Mouse (Mus musculus) heart, embryonic 14.5 days (tissue): ENCODE results near the gene Pla2g6. TPM values are rescaled to one million over a fixed set of nuclear protein-coding genes. Genes with fewer than 3 reads are reported as not detected.

Source experiments
- ATAC-seq: fragments of 200-750 bp; cut with Nextera tagmentation; 2 replicates; pipeline ENCODE4 v1.8.0; 2017; ENCODE audit warnings: low read depth, moderate TSS enrichment; ENCODE audit not compliant: insufficient number of reproducible peaks, insufficient read depth, low FRiP score
- H3K27ac ChIP-seq, 2 experiments: fragments of 200-500 bp in 1 of 2; fragments of 300-500 bp in 1 of 2; sonication (generic) in 1 of 2; replicated peaks in 1 of 2; 2 replicates each; pipeline ENCODE4 v1.5.1; 2012 to 2014; ENCODE audit warnings: low read depth in 2 of 2, low read length in 2 of 2, control low read depth in 1 of 2, mild to moderate bottlenecking in 1 of 2, mixed read lengths in 1 of 2; ENCODE audit not compliant: control insufficient read depth in 1 of 2, insufficient read depth in 1 of 2
- H3K27me3 ChIP-seq: fragments of 300-500 bp; sonication (generic); 2 replicates; pipeline ENCODE4 v1.6.1; 2014; ENCODE audit warnings: mild to moderate bottlenecking, low read length, control low read depth; ENCODE audit not compliant: control insufficient read depth, insufficient read depth
- H3K36me3 ChIP-seq: fragments of 300-500 bp; sonication (generic); 2 replicates; pipeline ENCODE4 v1.6.1; 2014; ENCODE audit warnings: mild to moderate bottlenecking, control low read depth, low read length, mixed read lengths; ENCODE audit not compliant: control insufficient read depth, insufficient read depth
- H3K4me1 ChIP-seq, 2 experiments: fragments of 200-500 bp in 1 of 2; fragments of 300-500 bp in 1 of 2; sonication (generic) in 1 of 2; 2 replicates each; pipeline ENCODE4 v1.6.1; 2012 to 2014; ENCODE audit warnings: low read length in 2 of 2, control low read depth in 1 of 2, mixed read lengths in 1 of 2; ENCODE audit not compliant: control insufficient read depth in 2 of 2, insufficient read depth in 2 of 2
- H3K4me2 ChIP-seq: fragments of 300-500 bp; sonication (generic); 2 replicates; pipeline ENCODE4 v1.6.1; 2014; ENCODE audit warnings: mild to moderate bottlenecking, low read length
- H3K4me3 ChIP-seq, 2 experiments: fragments of 200-500 bp in 1 of 2; fragments of 300-500 bp in 1 of 2; sonication (generic) in 1 of 2; 2 replicates each; pipeline ENCODE4 v1.5.1; 2012 to 2014; ENCODE audit warnings: low read length in 2 of 2, mild to moderate bottlenecking in 2 of 2, control low read depth in 1 of 2, low read depth in 1 of 2, moderate library complexity in 1 of 2; ENCODE audit not compliant: control insufficient read depth in 1 of 2, insufficient read depth in 1 of 2
- H3K9ac ChIP-seq: fragments of 300-500 bp; sonication (generic); 2 replicates; pipeline ENCODE4 v1.6.1; 2014; ENCODE audit warnings: mild to moderate bottlenecking, low read length
- H3K9me3 ChIP-seq: fragments of 300-500 bp; sonication (generic); 2 replicates; pipeline ENCODE4 v1.6.1; 2016; ENCODE audit warnings: low read length, control low read depth; ENCODE audit not compliant: control insufficient read depth
- WGBS: fragments of 180-500 bp; shearing (Covaris S2); extraction: QIAGEN DNeasy Blood & Tissue Kit; methylation state at CpG from one replicate; pipeline ENCODE4 v1.1.7; 2014; 5-methylcytosine and 5-hydroxymethylcytosine counted together
- polyA plus RNA-seq: library from polyadenylated mRNA; unstranded; fragments of >200 nt; fragmentation: Nextera tagmentation; extraction: Ambion mirVana; gene quantifications from 2 replicates; pipeline ENCODE4 v1.2.1, GENCODE M21; 2014

Pla2g6 gene
- polyA plus RNA-seq, 1 experiment from 2014 or later = 11.7 TPM

DNA sequence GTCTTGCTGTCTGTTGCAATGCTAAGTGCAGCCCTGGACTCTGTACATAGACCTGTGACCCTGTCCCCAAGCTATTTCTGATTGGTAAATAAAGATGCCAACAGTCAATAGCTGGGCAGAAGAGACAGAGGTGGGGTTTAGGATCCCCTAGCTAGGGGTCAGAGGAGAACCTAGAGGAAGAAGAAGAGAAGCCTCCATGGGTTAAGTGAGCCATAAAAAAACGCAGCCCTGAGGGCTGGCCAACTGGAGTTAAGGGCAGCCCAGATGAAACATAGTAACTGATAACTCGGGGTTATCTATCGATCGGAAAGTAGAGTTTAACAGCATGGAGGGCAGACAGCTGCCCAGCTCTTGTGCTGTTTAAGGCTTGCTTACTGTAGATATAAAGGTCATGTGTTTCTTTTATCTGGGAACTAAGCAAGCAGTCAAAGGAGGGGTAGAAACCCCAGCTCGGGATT lies 6.4 kb downstream of the Pla2g6 start:
- no peaks in the 10 kb centered on the region for H3K36me3 ChIP-seq
- no peak overlapping the region for H3K9ac ChIP-seq
- WGBS = 39% methylated on average over 5 of the region's 5 CpGs
- no peak for ATAC-seq
- H3K4me1 ChIP-seq = peaks cover 26 to 36% of the 10 kb centered on the region in 2 experiments
- no peaks in the 10 kb centered on the region for H3K27me3 ChIP-seq
- no peak overlapping the region for H3K4me3 ChIP-seq
- no peaks in the 10 kb centered on the region for H3K9me3 ChIP-seq
- no peak overlapping the region for H3K4me2 ChIP-seq
- H3K27ac ChIP-seq = 0 out of 4 replicates have a peak overlapping the region, but pooled peaks of 1 of the 2 experiments have one; percentile 87

DNA sequence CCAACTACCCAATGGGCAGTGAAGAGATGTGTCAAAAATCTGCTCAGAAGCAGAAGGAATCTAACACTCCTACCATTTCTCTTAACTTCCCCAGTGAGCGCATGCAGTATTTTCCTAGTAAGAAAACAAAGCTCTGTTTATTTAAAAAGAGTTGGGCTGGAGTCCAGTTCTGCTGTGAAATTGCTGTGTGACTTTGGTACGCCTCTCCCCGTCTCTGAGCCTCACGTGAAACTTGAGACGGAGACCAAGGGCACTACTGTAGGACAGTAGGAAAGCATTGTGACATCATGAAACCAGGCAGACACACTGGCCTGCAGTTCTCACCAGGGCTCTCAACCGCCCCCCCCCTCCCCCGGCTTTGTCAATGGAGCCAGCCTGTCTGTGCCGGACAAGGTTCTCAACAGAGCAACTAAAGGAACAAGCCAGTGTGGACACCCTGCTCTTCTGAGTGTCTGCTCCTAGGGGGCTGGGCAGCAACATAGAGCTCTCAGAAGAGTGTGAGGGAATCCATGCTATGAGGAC lies 14.3 kb downstream of the Pla2g6 start:
- ATAC-seq = no peak
- WGBS = 47% methylated on average over 8 of the region's 8 CpGs

DNA sequence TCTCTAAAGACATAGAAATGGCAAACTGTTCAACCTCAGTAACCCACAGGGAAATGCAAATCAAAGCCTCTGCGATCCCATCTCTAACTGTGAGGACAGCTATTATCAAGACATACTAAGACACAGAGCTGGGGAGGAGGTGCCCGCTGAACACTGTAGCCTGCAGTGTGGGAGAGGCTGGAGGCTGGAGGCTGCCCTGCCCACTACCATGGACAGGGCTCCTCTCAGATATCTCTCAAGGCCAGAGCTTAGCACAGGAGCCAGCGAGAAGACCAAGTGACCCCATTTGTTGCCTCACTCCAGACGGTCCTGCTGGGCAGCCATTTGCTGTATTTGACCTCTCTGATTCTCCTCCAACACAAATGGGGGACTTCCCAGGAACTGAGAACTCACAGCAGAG lies 20.3 kb downstream of the Pla2g6 start:
- H3K4me2 ChIP-seq = no peak overlapping the region
- H3K9ac ChIP-seq = no peak overlapping the region
- no peaks in the 10 kb centered on the region for H3K27me3 ChIP-seq
- H3K27ac ChIP-seq = no peak overlapping the region
- no peak for ATAC-seq
- no peak overlapping the region for H3K4me3 ChIP-seq
- H3K9me3 ChIP-seq = no peaks in the 10 kb centered on the region
- no peaks in the 10 kb centered on the region for H3K4me1 ChIP-seq
- WGBS = 42% methylated on average over 4 of the region's 4 CpGs
- peaks cover 36% of the 10 kb centered on the region for H3K36me3 ChIP-seq

More for the DNA sequence above, 14.3 kb downstream of the Pla2g6 start:
- Histone ChIP-seq H3K4me2 (no peak overlapping the region), H3K36me3 (peaks cover 12% of the 10 kb centered on the region), H3K9ac (no peak overlapping the region), H3K27ac (no peak overlapping the region), H3K4me3 (no peak overlapping the region), H3K9me3 (no peaks in the 10 kb centered on the region), H3K4me1 (peaks cover 0 to 2% of the 10 kb centered on the region in 2 experiments; a peak in 1 of 4 replicates), H3K27me3 (no peaks in the 10 kb centered on the region)

DNA sequence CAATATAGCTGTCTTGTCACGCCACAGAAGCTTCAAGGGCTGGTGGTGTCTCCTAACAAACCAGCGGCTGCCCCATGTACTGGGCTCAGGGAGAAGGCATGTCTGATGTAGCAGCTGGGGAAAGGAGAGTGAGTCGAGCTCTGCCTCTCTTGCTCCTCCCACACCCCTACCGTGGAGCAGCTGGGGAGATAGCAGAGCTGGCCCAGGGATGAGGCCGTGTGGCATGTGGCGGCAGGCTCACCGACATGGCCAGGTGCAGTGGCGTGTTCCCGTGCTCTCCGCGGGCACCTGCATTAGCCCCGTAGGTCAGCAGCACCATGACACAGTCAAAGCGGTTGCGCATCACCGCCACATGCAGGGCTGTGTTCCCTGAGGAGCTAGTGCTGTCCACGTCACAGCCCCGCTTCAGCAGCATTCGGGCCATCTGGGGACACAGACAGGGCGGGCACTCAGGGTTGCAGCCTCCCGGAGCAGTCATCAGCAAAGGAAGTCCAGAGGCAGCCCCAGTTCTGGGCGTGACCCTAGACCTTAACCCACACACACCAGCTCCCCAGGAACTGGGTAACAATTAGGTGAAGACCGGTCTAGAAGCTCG lies 22.1 kb downstream of the Pla2g6 start:
- Histone ChIP-seq H3K36me3 (peaks cover 29% of the 10 kb centered on the region), H3K27me3 (no peaks in the 10 kb centered on the region), H3K4me1 (no peaks in the 10 kb centered on the region), H3K4me2 (no peak overlapping the region), H3K27ac (no peak overlapping the region), H3K9me3 (no peaks in the 10 kb centered on the region), H3K4me3 (no peak overlapping the region), H3K9ac (no peak overlapping the region)
- WGBS = 62% methylated on average over 22 of the region's 23 CpGs
- no peak for ATAC-seq

DNA sequence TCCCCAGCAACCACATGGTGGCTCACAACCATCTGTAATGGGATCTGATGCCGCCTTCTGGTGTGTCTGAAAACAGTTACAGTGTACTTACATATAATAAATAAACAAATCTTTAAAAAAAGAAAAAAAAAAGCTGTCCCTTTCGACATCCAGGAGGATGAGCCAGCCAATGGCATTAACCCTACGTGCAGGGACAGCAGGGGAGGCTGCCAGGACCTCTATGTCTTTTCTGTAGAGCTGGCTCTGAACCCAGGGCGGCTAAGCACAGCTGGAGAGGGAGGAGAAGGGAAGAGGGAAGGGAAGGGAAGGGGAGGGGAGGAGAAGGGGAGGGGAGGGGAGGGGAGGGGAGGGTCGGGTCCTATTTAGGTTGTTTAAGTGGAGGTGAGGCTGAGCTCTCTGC lies 23.4 kb downstream of the Pla2g6 start:
- Histone ChIP-seq H3K4me1 (peaks cover 0 to 4% of the 10 kb centered on the region in 2 experiments; a peak in 1 of 4 replicates), H3K4me3 (no peak overlapping the region), H3K27ac (no peak overlapping the region), H3K36me3 (0 out of 2 replicates have a peak, but pooled peaks cover 23% of the 10 kb centered on the region), H3K9me3 (no peaks in the 10 kb centered on the region), H3K27me3 (no peaks in the 10 kb centered on the region), H3K9ac (no peak overlapping the region), H3K4me2 (no peak overlapping the region)
- no peak for ATAC-seq
- 60% methylated on average over 4 of the region's 5 CpGs for WGBS

DNA sequence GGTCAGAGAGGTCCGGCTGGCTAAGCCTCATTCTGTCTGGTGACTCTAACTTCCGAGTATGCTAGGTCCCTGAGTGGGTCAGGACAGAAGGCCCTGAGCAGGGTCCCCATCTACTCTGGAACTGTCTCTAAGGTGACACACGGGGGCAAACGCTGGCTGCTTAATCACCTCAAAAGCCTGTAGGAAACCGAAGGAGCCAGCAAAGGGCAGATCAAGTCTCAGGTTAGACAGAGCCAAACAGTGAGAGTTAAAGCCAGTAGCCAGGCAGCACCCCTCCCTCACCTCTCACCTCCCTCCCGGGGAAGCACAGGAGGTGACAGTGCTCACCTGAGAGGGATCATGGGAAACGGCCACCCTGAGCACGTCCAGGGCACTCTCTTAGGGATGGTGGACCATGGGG lies 24.5 kb downstream of the Pla2g6 start:
- 77% methylated on average over 8 of the region's 8 CpGs for WGBS
- H3K36me3 ChIP-seq = 0 out of 2 replicates have a peak, but pooled peaks cover 23% of the 10 kb centered on the region
- no peak for ATAC-seq
- peaks cover 0 to 5% of the 10 kb centered on the region in 2 experiments; a peak in 1 of 4 replicates for H3K4me1 ChIP-seq
- H3K27ac ChIP-seq = no peak overlapping the region
- H3K27me3 ChIP-seq = no peaks in the 10 kb centered on the region
- no peak overlapping the region for H3K9ac ChIP-seq
- H3K9me3 ChIP-seq = no peaks in the 10 kb centered on the region
- H3K4me3 ChIP-seq = no peak overlapping the region
- no peak overlapping the region for H3K4me2 ChIP-seq

DNA sequence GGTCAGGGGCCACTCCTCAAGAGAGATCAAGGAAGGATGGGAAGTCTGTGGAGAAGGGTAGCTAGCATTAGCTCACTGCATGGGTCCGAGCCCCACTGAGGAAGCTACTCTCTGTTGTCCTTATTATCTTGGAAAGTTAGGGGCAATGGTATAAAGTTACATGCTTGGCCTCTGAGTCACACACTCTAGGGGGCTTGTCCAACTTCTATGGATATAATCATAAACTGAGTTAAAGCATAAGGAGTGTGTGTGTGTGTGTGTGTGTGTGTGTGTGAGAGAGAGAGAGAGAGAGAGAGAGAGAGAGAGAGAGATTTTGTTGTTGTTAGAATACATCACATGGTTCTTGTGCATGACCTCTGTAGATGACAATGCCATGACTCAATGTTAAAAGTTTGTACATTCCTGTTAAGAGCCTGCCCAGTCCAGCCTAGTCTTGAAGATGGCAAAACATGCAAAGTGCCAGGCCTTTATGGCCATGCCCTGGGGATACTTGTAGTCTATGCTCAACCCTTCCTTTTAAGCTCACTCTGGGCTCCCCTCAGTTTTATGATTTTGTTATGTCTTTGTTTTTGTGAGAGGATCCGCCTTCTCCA lies 28.5 kb downstream of the Pla2g6 start:
- Histone ChIP-seq H3K27me3 (no peaks in the 10 kb centered on the region), H3K4me1 (peaks cover 0 to 5% of the 10 kb centered on the region in 2 experiments; a peak in 1 of 4 replicates), H3K9me3 (no peaks in the 10 kb centered on the region), H3K9ac (no peak overlapping the region), H3K4me3 (no peak overlapping the region), H3K36me3 (0 out of 2 replicates have a peak, but pooled peaks cover 6% of the 10 kb centered on the region), H3K27ac (no peak overlapping the region), H3K4me2 (no peak overlapping the region)
- ATAC-seq = no peak
- 75% methylated on average over 2 of the region's 2 CpGs for WGBS
